Mouse (Mus musculus) heart, embryonic 13.5 days (tissue): ENCODE measurements at regions not wholly inside any gene's neighbourhood (a gene's known extent, or its start where the extent isn't known, plus 50 kb on each side); places are given as distances from the start of the nearest gene placed in this dataset.

Source experiments
- ATAC-seq: fragments of 200-750 bp; cut with Nextera tagmentation; 2 replicates; pipeline ENCODE4 v1.8.0; 2017; ENCODE audit warnings: moderate TSS enrichment; ENCODE audit not compliant: insufficient number of reproducible peaks, low FRiP score, low TSS enrichment; ENCODE audit errors: extremely low read depth
- H3K27ac ChIP-seq: fragments of 300-500 bp; sonication (generic); replicated peaks from 2 replicates; pipeline ENCODE4 v1.5.1; 2015; ENCODE audit warnings: moderate library complexity, mild to moderate bottlenecking, inconsistent platforms
- H3K27me3 ChIP-seq: fragments of 300-500 bp; sonication (generic); replicated peaks from 2 replicates; pipeline ENCODE4 v1.6.1; 2015; ENCODE audit warnings: mild to moderate bottlenecking, inconsistent platforms
- H3K36me3 ChIP-seq: fragments of 300-500 bp; sonication (generic); 2 replicates; pipeline ENCODE4 v1.6.1; 2015; ENCODE audit warnings: mild to moderate bottlenecking, inconsistent platforms
- H3K4me1 ChIP-seq: fragments of 300-500 bp; sonication (generic); 2 replicates; pipeline ENCODE4 v1.6.1; 2015; ENCODE audit warnings: inconsistent platforms
- H3K4me2 ChIP-seq: fragments of 300-500 bp; sonication (generic); 2 replicates; pipeline ENCODE4 v1.6.1; 2015; ENCODE audit warnings: inconsistent platforms, mild to moderate bottlenecking, moderate library complexity
- H3K4me3 ChIP-seq: fragments of 300-500 bp; sonication (generic); 2 replicates; pipeline ENCODE4 v1.5.1; 2015; ENCODE audit warnings: moderate library complexity, mild to moderate bottlenecking, inconsistent platforms
- H3K9ac ChIP-seq: fragments of 300-500 bp; sonication (generic); 2 replicates; pipeline ENCODE4 v1.6.1; 2015; ENCODE audit warnings: inconsistent platforms, mild to moderate bottlenecking, moderate library complexity
- H3K9me3 ChIP-seq: fragments of 300-500 bp; sonication (generic); 2 replicates; pipeline ENCODE4 v1.6.1; 2016; ENCODE audit warnings: inconsistent platforms
- WGBS: fragments of 180-500 bp; shearing (Covaris S2); methylation state at CpG from one replicate; pipeline ENCODE4 v1.1.7; 2015; ENCODE audit warnings: mixed read lengths; 5-methylcytosine and 5-hydroxymethylcytosine counted together

GRCm38 (mm10) chr3:105223671-105224070, 157.0 kb downstream of the 4930564D02Rik start:
- Histone ChIP-seq H3K4me2 (no peak overlapping the region), H3K27me3 (no peaks in the 10 kb centered on the region), H3K9me3 (no peaks in the 10 kb centered on the region), H3K27ac (no peak overlapping the region), H3K4me3 (no peak overlapping the region), H3K36me3 (no peaks in the 10 kb centered on the region), H3K4me1 (peaks cover 10% of the 10 kb centered on the region), H3K9ac (no peak overlapping the region)
- ATAC-seq = no peak
- WGBS = 75% methylated on average over 4 of the region's 4 CpGs

- no peaks in the 10 kb centered on the region for H3K27me3 ChIP-seq
- H3K27ac ChIP-seq = no peak overlapping the region
- H3K9me3 ChIP-seq = no peaks in the 10 kb centered on the region
- no peaks in the 10 kb centered on the region for H3K36me3 ChIP-seq
- no peak overlapping the region for H3K9ac ChIP-seq
- peaks cover 10% of the 10 kb centered on the region for H3K4me1 ChIP-seq
- ATAC-seq = no peak
- no peak overlapping the region for H3K4me2 ChIP-seq
- H3K4me3 ChIP-seq = no peak overlapping the region
- 44% methylated on average over 1 of the region's 1 CpGs for WGBS
These were observed 160.9 kb downstream of the 4930564D02Rik start for GRCm38 (mm10) chr3:105227551-105227950.

GRCm38 (mm10) chr3:105228401-105228800, 161.8 kb downstream of the 4930564D02Rik start:
- WGBS = 65% methylated on average over 3 of the region's 3 CpGs
- Histone ChIP-seq H3K27me3 (no peaks in the 10 kb centered on the region), H3K27ac (no peak overlapping the region)

GRCm38 (mm10) chr3:105241048-105241447, 174.4 kb downstream of the 4930564D02Rik start:
- H3K4me3 ChIP-seq = no peak overlapping the region
- ATAC-seq = no peak
- H3K9ac ChIP-seq = no peak overlapping the region
- no peaks in the 10 kb centered on the region for H3K27me3 ChIP-seq
- WGBS = 81% methylated on average over 3 of the region's 3 CpGs
- no peaks in the 10 kb centered on the region for H3K4me1 ChIP-seq
- H3K36me3 ChIP-seq = no peaks in the 10 kb centered on the region
- no peaks in the 10 kb centered on the region for H3K9me3 ChIP-seq
- H3K27ac ChIP-seq = no peak overlapping the region
- no peak overlapping the region for H3K4me2 ChIP-seq

More at GRCm38 (mm10) chr3:105228401-105228800, 161.8 kb downstream of the 4930564D02Rik start:
- Histone ChIP-seq H3K9me3 (no peaks in the 10 kb centered on the region), H3K4me3 (no peak overlapping the region), H3K9ac (no peak overlapping the region), H3K36me3 (no peaks in the 10 kb centered on the region), H3K4me1 (peaks cover 4% of the 10 kb centered on the region), H3K4me2 (no peak overlapping the region)
- ATAC-seq = no peak

GRCm38 (mm10) chr3:105257096-105257495, 190.5 kb downstream of the 4930564D02Rik start:
- no peaks in the 10 kb centered on the region for H3K9me3 ChIP-seq

GRCm38 (mm10) chr3:105275241-105275640, 176.9 kb upstream of the Kcnd3 start:
- 32% methylated on average over 4 of the region's 4 CpGs for WGBS
- no peaks in the 10 kb centered on the region for H3K9me3 ChIP-seq
- no peak overlapping the region for H3K27ac ChIP-seq
- H3K36me3 ChIP-seq = no peaks in the 10 kb centered on the region
- H3K4me3 ChIP-seq = no peak overlapping the region
- H3K4me2 ChIP-seq = no peak overlapping the region
- 0 out of 2 replicates have a peak, but pooled peaks cover 4% of the 10 kb centered on the region for H3K27me3 ChIP-seq
- H3K4me1 ChIP-seq = no peaks in the 10 kb centered on the region
- no peak overlapping the region for H3K9ac ChIP-seq
- ATAC-seq = no peak

More at GRCm38 (mm10) chr3:105257096-105257495, 190.5 kb downstream of the 4930564D02Rik start:
- Histone ChIP-seq H3K36me3 (no peaks in the 10 kb centered on the region), H3K27me3 (no peaks in the 10 kb centered on the region), H3K9ac (no peak overlapping the region), H3K4me3 (no peak overlapping the region), H3K27ac (no peak overlapping the region), H3K4me1 (no peaks in the 10 kb centered on the region), H3K4me2 (no peak overlapping the region)
- ATAC-seq = no peak
- 72% methylated on average over 2 of the region's 2 CpGs for WGBS

GRCm38 (mm10) chr3:105280971-105281370, 171.2 kb upstream of the Kcnd3 start:
- no peaks in the 10 kb centered on the region for H3K27me3 ChIP-seq
- H3K4me1 ChIP-seq = no peaks in the 10 kb centered on the region
- no peak overlapping the region for H3K9ac ChIP-seq
- H3K4me3 ChIP-seq = no peak overlapping the region
- H3K27ac ChIP-seq = no peak overlapping the region
- no peaks in the 10 kb centered on the region for H3K36me3 ChIP-seq
- no peak overlapping the region for H3K4me2 ChIP-seq
- ATAC-seq = no peak
- H3K9me3 ChIP-seq = no peaks in the 10 kb centered on the region
- 69% methylated on average over 5 of the region's 5 CpGs for WGBS

GRCm38 (mm10) chr3:105281686-105282085, 170.4 kb upstream of the Kcnd3 start:
- Histone ChIP-seq H3K36me3 (no peaks in the 10 kb centered on the region), H3K9me3 (no peaks in the 10 kb centered on the region), H3K4me1 (no peaks in the 10 kb centered on the region), H3K9ac (no peak overlapping the region), H3K27me3 (no peaks in the 10 kb centered on the region), H3K27ac (no peak overlapping the region), H3K4me3 (no peak overlapping the region), H3K4me2 (no peak overlapping the region)
- 74% methylated on average over 3 of the region's 3 CpGs for WGBS
- ATAC-seq = no peak

GRCm38 (mm10) chr3:105298273-105298672, 153.9 kb upstream of the Kcnd3 start:
- WGBS = 61% methylated on average over 3 of the region's 3 CpGs
- H3K27ac ChIP-seq = no peak overlapping the region

GRCm38 (mm10) chr3:105300693-105301548, 151.2 kb upstream of the Kcnd3 start:
- ATAC-seq = no peak
- no peaks in the 10 kb centered on the region for H3K9me3 ChIP-seq
- peaks cover 16% of the 10 kb centered on the region for H3K4me1 ChIP-seq
- H3K27me3 ChIP-seq = no peaks in the 10 kb centered on the region
- H3K36me3 ChIP-seq = no peaks in the 10 kb centered on the region
- no peak overlapping the region for H3K27ac ChIP-seq
- no peak overlapping the region for H3K4me2 ChIP-seq
- WGBS = 50% methylated on average over 7 of the region's 7 CpGs
- no peak overlapping the region for H3K4me3 ChIP-seq
- no peak overlapping the region for H3K9ac ChIP-seq

More at GRCm38 (mm10) chr3:105298273-105298672, 153.9 kb upstream of the Kcnd3 start:
- Histone ChIP-seq H3K36me3 (no peaks in the 10 kb centered on the region), H3K4me1 (peaks cover 16% of the 10 kb centered on the region), H3K4me3 (no peak overlapping the region), H3K9me3 (no peaks in the 10 kb centered on the region), H3K4me2 (no peak overlapping the region), H3K27me3 (no peaks in the 10 kb centered on the region), H3K9ac (no peak overlapping the region)
- no peak for ATAC-seq

- Histone ChIP-seq H3K4me1 (no peaks in the 10 kb centered on the region), H3K27me3 (no peaks in the 10 kb centered on the region), H3K4me3 (no peak overlapping the region), H3K36me3 (no peaks in the 10 kb centered on the region), H3K4me2 (no peak overlapping the region), H3K9me3 (no peaks in the 10 kb centered on the region), H3K9ac (no peak overlapping the region), H3K27ac (no peak overlapping the region)
- WGBS = 44% methylated on average over 2 of the region's 2 CpGs
- no peak for ATAC-seq
These were observed 144.5 kb upstream of the Kcnd3 start for GRCm38 (mm10) chr3:105307676-105308075.

- Histone ChIP-seq H3K9ac (no peak overlapping the region), H3K27me3 (no peaks in the 10 kb centered on the region), H3K9me3 (no peaks in the 10 kb centered on the region), H3K36me3 (no peaks in the 10 kb centered on the region), H3K4me1 (no peaks in the 10 kb centered on the region), H3K4me2 (no peak overlapping the region), H3K27ac (no peak overlapping the region), H3K4me3 (no peak overlapping the region)
- whole genome bisulfite sequencing = 94% methylated on average over 2 of the region's 2 CpGs
- no peak for ATAC-seq
These were observed 143.1 kb upstream of the Kcnd3 start for GRCm38 (mm10) chr3:105309020-105309419.
